Mouse (Mus musculus) hindbrain, embryonic 11.5 days (tissue): ENCODE data around the gene P2ry14. TPM values are rescaled to one million over a fixed set of nuclear protein-coding genes. Genes with fewer than 3 reads are reported as not detected.

Source experiments
- ATAC-seq: fragments of 200-750 bp; cut with Nextera tagmentation; 2 replicates; pipeline ENCODE4 v1.8.0; 2017; ENCODE audit warnings: mild to moderate bottlenecking, moderate TSS enrichment, moderate library complexity; ENCODE audit not compliant: low FRiP score
- DNase-seq: peaks from one replicate; pipeline ENCODE4 v3.0.0-alpha.2; 2015; ENCODE audit warnings: low spot score
- H3K27ac ChIP-seq: fragments of 300-500 bp; sonication (generic); 2 replicates; pipeline ENCODE4 v1.5.1; 2014; ENCODE audit warnings: mild to moderate bottlenecking, low read depth, low read length
- H3K27me3 ChIP-seq: fragments of 300-500 bp; sonication (generic); 2 replicates; pipeline ENCODE4 v1.6.1; 2014; ENCODE audit warnings: mild to moderate bottlenecking, low read length, moderate library complexity, mixed read lengths; ENCODE audit not compliant: control insufficient read depth, insufficient read depth
- H3K36me3 ChIP-seq: fragments of 300-500 bp; sonication (generic); 2 replicates; pipeline ENCODE4 v1.6.1; 2014; ENCODE audit warnings: mild to moderate bottlenecking, low read length, moderate library complexity, mixed read lengths; ENCODE audit not compliant: control insufficient read depth, insufficient read depth
- H3K4me1 ChIP-seq: fragments of 300-500 bp; sonication (generic); replicated peaks from 2 replicates; pipeline ENCODE4 v1.6.1; 2014; ENCODE audit warnings: low read length, mixed read lengths; ENCODE audit not compliant: control insufficient read depth, insufficient read depth
- H3K4me2 ChIP-seq: fragments of 300-500 bp; sonication (generic); replicated peaks from 2 replicates; pipeline ENCODE4 v1.6.1; 2014; ENCODE audit warnings: mild to moderate bottlenecking, low read depth, low read length
- H3K4me3 ChIP-seq: fragments of 300-500 bp; sonication (generic); 2 replicates; pipeline ENCODE4 v1.5.1; 2014; ENCODE audit warnings: low read depth, low read length
- H3K9ac ChIP-seq: fragments of 300-500 bp; sonication (generic); 2 replicates; pipeline ENCODE4 v1.6.1; 2014; ENCODE audit warnings: low read depth, low read length
- H3K9me3 ChIP-seq: fragments of 300-500 bp; sonication (generic); 2 replicates; pipeline ENCODE4 v1.6.1; 2016; ENCODE audit warnings: low read length; ENCODE audit not compliant: control insufficient read depth
- whole genome bisulfite sequencing: fragments of 180-500 bp; shearing (Covaris S2); extraction: QIAGEN DNeasy Blood & Tissue Kit; methylation state at CpG from one replicate; pipeline ENCODE4 v1.1.7; 2014; 5-methylcytosine and 5-hydroxymethylcytosine counted together
- polyA plus RNA-seq: library from polyadenylated mRNA; unstranded; fragments of >200 nt; fragmentation: Nextera tagmentation; extraction: Ambion mirVana; gene quantifications from 2 replicates; pipeline ENCODE4 v1.2.1, GENCODE M21; 2014

Gene P2ry14
- polyA plus RNA-seq, 1 experiment from 2014 or later: 3.5 TPM

- H3K4me1 ChIP-seq: no peaks in the 10 kb centered on the region
- H3K36me3 ChIP-seq: no peaks in the 10 kb centered on the region
- H3K27ac ChIP-seq: no peak overlapping the region
- H3K4me2 ChIP-seq: no peak overlapping the region
- WGBS: 79% methylated on average over 5 of the region's 5 CpGs
- ATAC-seq (no peak), DNase-seq (no peak)
- no peak overlapping the region for H3K9ac ChIP-seq
- H3K27me3 ChIP-seq: no peaks in the 10 kb centered on the region
- H3K9me3 ChIP-seq: no peaks in the 10 kb centered on the region
- no peak overlapping the region for H3K4me3 ChIP-seq
Observed at GRCm38 (mm10) chr3:59176871-59177270, 23.5 kb upstream of the P2ry14 start.

GRCm38 (mm10) chr3:59175234-59175633 is 21.8 kb upstream of the P2ry14 start:
- Histone ChIP-seq H3K27ac (no peak overlapping the region), H3K27me3 (no peaks in the 10 kb centered on the region), H3K9me3 (no peaks in the 10 kb centered on the region), H3K4me2 (no peak overlapping the region), H3K9ac (no peak overlapping the region), H3K36me3 (no peaks in the 10 kb centered on the region), H3K4me3 (no peak overlapping the region), H3K4me1 (no peaks in the 10 kb centered on the region)
- WGBS: 45% methylated on average over 5 of the region's 5 CpGs
- peak; percentile 60 for ATAC-seq
- DNase-seq: peak; percentile 56

GRCm38 (mm10) chr3:59174426-59175154 is 21.2 kb upstream of the P2ry14 start:
- H3K4me2 ChIP-seq: no peak overlapping the region
- H3K9me3 ChIP-seq: no peaks in the 10 kb centered on the region
- no peaks in the 10 kb centered on the region for H3K36me3 ChIP-seq
- WGBS: 79% methylated on average over 6 of the region's 6 CpGs
- no peak overlapping the region for H3K9ac ChIP-seq
- no peak for ATAC-seq
- no peak for DNase-seq
- H3K4me3 ChIP-seq: no peak overlapping the region
- no peak overlapping the region for H3K27ac ChIP-seq
- no peaks in the 10 kb centered on the region for H3K27me3 ChIP-seq
- H3K4me1 ChIP-seq: no peaks in the 10 kb centered on the region

GRCm38 (mm10) chr3:59169921-59170627 is 16.7 kb upstream of the P2ry14 start:
- Histone ChIP-seq H3K27ac (no peak overlapping the region), H3K9ac (no peak overlapping the region), H3K27me3 (no peaks in the 10 kb centered on the region), H3K36me3 (no peaks in the 10 kb centered on the region), H3K4me1 (no peaks in the 10 kb centered on the region), H3K4me2 (no peak overlapping the region), H3K4me3 (no peak overlapping the region), H3K9me3 (no peaks in the 10 kb centered on the region)
- no peak for DNase-seq
- ATAC-seq: no peak
- 64% methylated on average over 2 of the region's 2 CpGs for WGBS

- no peak overlapping the region for H3K9ac ChIP-seq
- H3K27me3 ChIP-seq: no peaks in the 10 kb centered on the region
- no peak overlapping the region for H3K27ac ChIP-seq
- WGBS: 77% methylated on average over 4 of the region's 4 CpGs
- H3K9me3 ChIP-seq: no peaks in the 10 kb centered on the region
- no peak for DNase-seq
- no peaks in the 10 kb centered on the region for H3K36me3 ChIP-seq
- no peaks in the 10 kb centered on the region for H3K4me1 ChIP-seq
- H3K4me3 ChIP-seq: no peak overlapping the region
- H3K4me2 ChIP-seq: no peak overlapping the region
- no peak for ATAC-seq
Observed at GRCm38 (mm10) chr3:59169215-59169614, 15.8 kb upstream of the P2ry14 start.

DNA sequence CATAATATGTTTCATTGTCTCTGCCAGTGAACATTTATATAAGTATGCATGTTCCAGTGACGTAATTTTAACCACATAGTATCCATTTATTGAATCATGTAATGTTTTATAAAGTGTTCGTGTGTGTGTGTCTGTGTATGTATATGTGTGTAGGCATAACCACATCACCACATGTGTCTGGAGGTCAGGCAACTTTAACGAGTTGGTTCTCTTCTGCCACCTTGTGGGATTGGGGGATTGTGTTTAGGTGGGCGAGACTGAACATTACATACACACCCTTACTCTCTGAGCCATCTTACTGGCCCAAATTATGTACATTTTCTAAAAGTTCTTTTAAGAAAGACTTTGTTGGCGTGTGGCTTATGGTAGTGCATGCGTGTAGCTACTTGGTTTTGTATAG is 15.1 kb upstream of the P2ry14 start:
- no peaks in the 10 kb centered on the region for H3K36me3 ChIP-seq
- H3K4me2 ChIP-seq: no peak overlapping the region
- no peaks in the 10 kb centered on the region for H3K9me3 ChIP-seq
- no peaks in the 10 kb centered on the region for H3K4me1 ChIP-seq
- H3K9ac ChIP-seq: no peak overlapping the region
- no peaks in the 10 kb centered on the region for H3K27me3 ChIP-seq
- H3K4me3 ChIP-seq: no peak overlapping the region
- ATAC-seq (no peak), DNase-seq (no peak)
- H3K27ac ChIP-seq: no peak overlapping the region
- 85% methylated on average over 6 of the region's 6 CpGs for WGBS

GRCm38 (mm10) chr3:59167417-59168054 is 14.1 kb upstream of the P2ry14 start:
- Histone ChIP-seq H3K4me2 (no peak overlapping the region), H3K27me3 (no peaks in the 10 kb centered on the region), H3K4me1 (no peaks in the 10 kb centered on the region), H3K9me3 (no peaks in the 10 kb centered on the region), H3K36me3 (no peaks in the 10 kb centered on the region), H3K27ac (no peak overlapping the region), H3K9ac (no peak overlapping the region), H3K4me3 (no peak overlapping the region)
- WGBS: 79% methylated on average over 2 of the region's 2 CpGs
- ATAC-seq: no peak
- no peak for DNase-seq

DNA sequence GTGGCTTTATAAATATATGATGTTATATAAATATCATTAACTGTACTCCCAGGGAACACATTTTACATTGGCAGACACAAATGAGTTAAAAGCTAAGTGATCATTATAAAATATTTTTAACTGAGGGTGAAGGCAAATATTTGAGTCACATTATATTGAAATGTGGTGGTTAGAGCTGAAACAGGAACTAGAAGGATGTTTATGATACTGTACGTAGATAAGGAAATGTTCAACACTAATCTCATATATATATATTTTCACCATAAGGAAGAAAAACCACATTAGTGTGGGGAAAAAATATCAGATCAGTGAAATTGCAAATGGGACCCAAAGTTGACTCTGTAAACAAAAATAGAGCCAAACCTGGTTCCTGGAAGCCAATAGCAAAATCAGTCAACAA is 7.0 kb upstream of the P2ry14 start:
- DNase-seq: no peak
- ATAC-seq: no peak
- no peaks in the 10 kb centered on the region for H3K36me3 ChIP-seq
- H3K4me2 ChIP-seq: no peak overlapping the region
- WGBS: 95% methylated on average over 1 of the region's 1 CpGs
- H3K9me3 ChIP-seq: no peaks in the 10 kb centered on the region
- no peaks in the 10 kb centered on the region for H3K4me1 ChIP-seq
- no peak overlapping the region for H3K27ac ChIP-seq
- no peaks in the 10 kb centered on the region for H3K27me3 ChIP-seq
- H3K4me3 ChIP-seq: no peak overlapping the region
- no peak overlapping the region for H3K9ac ChIP-seq
